Mouse (Mus musculus) brain, embryonic 18.5 days (tissue): ENCODE results near the gene Csmd2.
A peak's percentile ranks its signal among the peaks of the same experiment; 100 is the strongest.

Experiments used
- DNase-seq: peaks from one replicate; pipeline ENCODE4 v3.0.0-alpha.2; 2012; ENCODE audit warnings: low read depth, low spot score

Csmd2 gene

GRCm38 (mm10) chr4:128141161-128142101 is 153.8 kb downstream of the Csmd2 start:
- DNase-seq, result no peak

DNA sequence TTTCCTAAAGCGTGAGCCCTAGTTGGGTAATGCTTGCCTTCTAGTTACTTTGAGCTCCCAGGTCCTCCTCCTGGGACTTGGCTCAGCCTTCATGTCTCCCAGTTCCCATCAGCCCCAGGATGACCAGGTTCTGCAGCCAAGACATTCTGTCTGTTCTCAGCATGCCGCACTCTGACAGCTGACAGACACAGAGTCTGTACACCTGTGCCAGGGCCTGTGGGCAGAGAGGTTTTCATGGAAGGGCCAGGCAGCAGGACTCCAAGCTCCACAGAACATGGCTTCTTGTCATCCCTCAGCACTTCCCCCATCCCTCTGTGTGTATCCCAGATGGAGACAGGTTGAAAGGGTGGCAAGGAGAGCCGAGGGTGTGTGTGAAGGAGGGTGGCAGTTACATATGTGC is 154.6 kb downstream of the Csmd2 start:
- DNase-seq, result no peak

DNA sequence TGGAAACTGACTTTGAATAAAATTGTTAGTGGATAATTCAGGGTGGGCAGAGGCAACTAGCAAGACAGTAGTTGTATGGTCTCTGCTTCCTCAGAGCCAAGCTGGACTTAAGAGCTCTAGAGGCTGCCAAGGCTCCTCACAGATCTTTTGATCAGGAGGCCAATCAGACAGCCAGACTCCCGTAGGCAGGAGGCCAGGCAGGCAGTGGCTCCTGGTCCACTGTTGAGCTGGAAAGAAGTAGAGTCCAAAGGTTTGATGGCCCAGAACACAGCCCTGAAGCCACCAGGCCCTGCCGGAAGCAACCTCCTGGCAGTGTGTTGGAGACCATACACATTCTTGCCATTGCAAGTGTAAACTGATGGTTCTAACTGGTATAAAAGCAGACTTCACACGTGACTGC is 155.5 kb downstream of the Csmd2 start:
- no peak for DNase-seq

DNA sequence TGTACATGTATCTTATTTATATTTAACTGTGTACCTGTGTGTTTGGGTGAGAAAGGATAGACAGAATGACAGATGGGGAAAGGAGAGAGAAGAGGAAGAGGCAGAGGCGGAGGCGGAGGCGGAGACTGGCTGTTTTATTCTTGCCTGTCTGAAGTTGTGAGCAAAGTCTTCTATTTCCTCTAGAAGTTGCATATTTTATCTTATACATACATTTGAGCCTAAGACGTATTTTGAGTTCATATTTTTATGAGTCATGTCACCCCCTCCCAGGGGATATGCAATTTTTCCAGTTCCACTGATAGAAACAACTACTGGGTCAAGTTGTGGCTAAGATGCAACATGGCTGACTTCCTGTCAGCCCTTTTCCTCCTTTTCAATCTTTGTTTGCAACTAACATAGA is 161.9 kb downstream of the Csmd2 start:
- DNase-seq, result no peak

DNA sequence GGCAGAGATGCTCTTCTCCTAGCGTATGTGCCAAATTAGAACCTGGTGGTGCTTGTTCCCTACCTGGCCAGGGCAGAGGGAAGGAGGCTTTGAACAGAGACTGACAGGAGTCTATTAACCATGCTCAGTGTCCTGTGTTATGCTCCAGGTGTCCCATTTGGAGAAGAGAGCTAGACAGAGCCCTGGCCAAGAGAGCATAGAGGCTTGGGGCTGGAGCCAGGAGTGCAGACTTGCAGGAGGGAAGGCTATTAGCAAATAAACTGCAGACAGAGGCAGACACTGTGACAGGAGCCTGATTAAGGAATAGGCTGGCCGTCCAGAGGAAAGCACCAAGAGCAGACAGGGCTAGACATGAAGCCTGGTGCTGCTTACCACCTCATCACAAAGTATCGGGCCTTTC is 164.4 kb downstream of the Csmd2 start:
- no peak for DNase-seq

GRCm38 (mm10) chr4:128153144-128153543 is 165.5 kb downstream of the Csmd2 start:
- DNase-seq, result no peak

GRCm38 (mm10) chr4:128155226-128155625 is 167.6 kb downstream of the Csmd2 start:
- DNase-seq, result no peak

- no peak for DNase-seq
Observed at GRCm38 (mm10) chr4:128160656-128161055, 173.0 kb downstream of the Csmd2 start.

- no peak for DNase-seq
Observed at GRCm38 (mm10) chr4:128170181-128170580, 182.5 kb downstream of the Csmd2 start.

GRCm38 (mm10) chr4:128171233-128171632 is 183.6 kb downstream of the Csmd2 start:
- no peak for DNase-seq

DNA sequence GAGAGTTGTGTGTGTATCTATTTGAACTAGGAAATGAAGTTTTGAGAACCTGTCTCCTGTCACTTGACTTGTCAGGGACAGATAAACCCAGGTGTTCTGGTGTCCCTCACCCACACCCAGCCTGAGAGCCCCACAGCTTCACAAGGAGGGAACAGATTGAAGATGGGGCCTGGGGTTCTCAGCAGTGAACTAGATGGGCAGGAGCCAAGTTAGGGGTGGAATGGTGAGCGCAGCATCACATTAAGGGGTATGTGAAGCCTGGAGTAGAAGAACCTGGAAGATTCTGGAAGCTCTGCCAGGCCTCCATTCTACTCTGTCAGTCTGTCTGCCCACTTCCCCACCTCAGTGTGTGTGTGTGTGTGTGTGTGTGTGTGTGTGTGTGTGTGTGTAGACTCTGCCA is 184.0 kb downstream of the Csmd2 start:
- DNase-seq, result no peak

DNA sequence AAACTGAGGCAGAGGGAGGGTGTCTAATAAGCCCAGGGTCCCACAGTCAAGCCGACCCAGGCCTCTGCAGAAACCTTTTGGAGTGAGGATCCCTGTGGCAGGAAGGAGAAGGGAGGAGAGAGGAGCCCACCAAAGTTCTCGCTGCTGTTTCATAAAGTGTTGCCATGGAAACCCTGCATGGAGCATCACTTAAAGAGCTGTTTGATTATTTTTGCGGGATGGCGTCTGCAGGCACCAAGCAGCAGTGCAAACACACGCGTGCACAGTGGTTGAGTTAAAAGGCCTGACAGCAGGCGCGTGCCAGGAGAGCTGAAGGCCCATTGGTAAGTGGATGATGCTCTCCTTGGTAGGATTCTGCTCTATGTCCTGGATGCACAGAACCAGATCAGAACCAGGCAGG is 191.3 kb downstream of the Csmd2 start:
- DNase-seq, result peak; percentile 60

- DNase-seq, result no peak
Observed at GRCm38 (mm10) chr4:128179581-128179980, 191.9 kb downstream of the Csmd2 start.

DNA sequence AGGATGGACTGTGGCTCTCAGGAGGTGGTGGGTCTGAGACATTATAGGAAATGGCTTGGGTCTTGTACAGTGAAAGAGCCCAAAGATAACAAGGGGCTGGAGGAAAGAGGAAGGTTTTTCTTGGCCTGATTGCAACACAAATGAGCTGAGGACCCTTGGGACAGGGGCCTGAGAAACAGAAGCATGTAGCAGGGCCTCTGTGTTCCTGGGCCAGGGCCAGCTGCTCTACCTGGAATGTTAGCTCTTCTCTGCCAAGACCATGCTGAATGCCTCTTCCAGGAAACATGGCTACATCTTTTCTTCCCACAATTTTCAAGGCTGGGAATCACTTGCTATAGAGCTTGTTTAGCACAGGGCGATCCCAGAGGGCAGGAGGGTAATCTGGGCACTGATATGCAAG is 197.1 kb downstream of the Csmd2 start:
- no peak for DNase-seq

DNA sequence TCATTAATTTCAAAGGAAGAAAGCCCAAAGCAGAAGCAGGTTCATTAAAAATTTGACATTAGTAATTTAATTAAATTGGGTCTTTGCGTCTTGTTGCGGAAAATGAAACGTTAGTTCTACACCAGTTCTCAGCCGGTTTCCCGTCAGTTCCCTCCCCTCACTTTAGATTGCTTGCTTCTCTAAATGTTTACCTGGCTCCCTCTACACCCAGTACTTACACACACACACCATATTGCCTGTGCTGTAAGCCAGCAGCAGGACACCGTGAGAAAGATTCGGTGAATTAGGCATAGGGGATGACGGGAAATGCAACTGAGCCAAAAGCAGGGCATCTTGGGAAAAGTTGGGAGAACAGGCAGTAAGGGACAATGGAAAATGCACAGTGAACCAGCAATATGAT is 206.8 kb downstream of the Csmd2 start:
- no peak for DNase-seq

DNA sequence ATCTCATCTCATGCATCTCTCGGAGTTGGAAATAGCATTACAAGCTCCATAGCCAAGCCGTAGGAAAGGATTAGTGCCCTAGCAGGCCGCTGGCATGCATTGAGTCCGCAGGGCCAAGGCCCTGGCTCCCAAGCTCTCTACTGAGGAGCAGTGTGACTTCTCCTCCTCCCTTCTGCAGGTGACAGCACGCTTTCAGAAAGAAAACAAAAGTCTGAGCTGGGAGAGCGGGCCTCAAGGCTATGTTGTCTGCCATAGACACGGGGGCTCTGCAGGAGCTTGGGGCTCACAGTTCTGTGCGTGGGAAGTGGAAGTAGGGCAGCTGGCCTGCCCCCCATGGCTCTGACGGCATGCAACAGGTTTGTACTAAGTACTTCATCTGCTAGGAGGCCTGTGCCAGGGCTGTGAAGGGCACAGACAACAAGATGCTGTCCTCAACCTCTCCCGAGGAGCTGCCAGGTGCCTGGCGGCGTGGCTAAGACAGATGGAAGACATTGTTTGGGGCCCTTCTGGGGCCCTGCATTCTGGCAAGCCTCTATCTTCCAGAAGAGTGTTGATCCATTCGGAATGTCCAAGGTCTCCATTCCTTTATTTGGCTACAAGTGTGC is 230.4 kb downstream of the Csmd2 start:
- no peak for DNase-seq

DNA sequence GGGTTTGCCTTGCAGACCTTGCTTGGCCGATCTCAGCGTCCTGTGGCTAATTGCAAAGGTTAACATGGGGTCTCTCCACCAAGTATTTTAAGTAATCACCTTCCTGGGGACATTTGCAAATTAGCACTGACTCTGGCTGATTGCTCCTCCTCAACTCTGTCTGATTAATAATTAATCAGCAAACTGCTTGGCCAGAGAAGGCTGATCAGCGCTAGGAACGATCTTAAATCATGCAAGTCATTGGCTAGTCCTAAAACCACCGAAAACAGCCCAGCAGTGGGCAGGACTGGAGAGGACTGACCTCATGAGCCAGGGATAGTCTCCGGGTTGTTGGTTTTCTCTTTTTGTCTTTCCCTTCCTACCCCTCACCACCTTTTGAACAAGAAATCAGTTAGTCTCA is 236.8 kb downstream of the Csmd2 start:
- no peak for DNase-seq

GRCm38 (mm10) chr4:128227377-128228316 is 240.0 kb downstream of the Csmd2 start:
- no peak for DNase-seq

GRCm38 (mm10) chr4:128233458-128233857 is 245.8 kb downstream of the Csmd2 start:
- no peak for DNase-seq

DNA sequence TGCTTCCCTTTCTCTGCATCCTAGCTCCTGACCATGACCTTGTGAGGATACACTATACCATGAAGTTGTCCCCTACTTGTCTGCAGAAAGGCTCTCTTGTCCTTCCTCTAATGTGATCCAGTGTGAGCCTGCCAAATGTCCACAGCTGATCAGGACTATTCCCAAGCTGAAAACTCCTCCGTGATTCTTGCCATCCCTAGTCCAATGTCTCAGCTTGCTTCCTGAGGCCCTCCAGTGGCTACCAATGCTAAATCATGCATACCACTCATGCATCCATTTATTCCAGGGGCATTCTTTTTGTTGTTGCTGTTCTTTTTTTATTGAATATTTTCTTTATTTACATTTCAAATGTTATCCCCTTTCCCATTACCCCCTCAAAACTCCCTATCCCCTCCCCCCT is 251.5 kb downstream of the Csmd2 start:
- DNase-seq, result no peak

DNA sequence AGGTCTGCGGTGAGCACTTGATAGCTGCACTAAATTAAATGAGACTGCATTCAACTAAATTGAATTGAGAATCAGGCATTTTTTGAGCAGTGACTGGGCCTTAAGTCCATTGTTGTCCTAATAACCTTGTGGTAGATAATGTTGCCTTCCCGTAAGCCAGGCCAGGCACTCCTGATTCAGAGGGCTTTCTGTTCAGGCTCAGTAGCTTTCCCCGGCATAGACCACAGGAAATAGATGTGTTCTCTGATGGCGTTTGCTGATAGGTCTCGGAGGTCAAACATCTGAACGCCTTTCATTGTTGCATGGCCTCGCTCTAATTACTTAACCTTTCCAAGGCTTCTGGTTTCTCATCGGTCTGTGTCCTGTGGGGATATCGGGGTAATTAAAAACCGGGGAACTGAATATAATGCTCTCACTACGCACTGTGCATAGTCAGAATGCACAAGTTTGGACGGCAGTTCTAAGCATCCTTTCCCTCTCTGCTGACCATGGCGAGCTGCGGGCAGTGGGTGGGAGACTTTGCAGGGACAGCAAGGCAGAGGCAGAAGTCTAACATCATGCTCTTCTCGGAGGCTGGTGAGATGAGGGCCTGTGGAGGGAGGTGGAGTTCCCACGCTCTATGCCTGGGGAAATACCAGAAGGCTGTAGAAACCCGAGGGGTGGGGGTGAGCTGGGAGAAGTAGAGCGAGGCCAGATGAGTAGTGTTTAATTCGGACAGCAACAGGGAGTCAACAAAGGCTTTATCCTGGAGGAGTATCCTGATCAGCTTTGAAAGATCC is 253.6 kb downstream of the Csmd2 start:
- DNase-seq, result no peak
